ENCODE assay signal across 14 mouse cellular contexts in the genomic region with DNA sequence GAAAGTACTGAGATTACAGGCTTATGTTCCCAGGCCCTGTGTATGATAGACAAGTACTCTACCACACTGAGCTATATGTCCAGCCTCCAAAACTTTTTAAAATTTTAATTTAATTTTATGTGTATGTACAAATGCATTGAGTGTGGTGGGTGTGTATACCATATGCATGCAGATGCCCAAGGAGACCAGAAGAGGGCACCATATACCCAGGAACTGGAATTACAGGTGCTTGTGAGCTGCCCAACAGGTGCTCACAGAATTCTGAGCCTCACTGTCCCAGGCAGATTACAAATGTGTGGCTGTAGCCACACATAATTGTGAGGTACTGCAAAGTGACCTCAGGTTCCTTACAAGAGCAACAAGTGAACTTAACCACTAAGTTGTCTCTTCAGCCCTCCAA. TPM values are rescaled to one million over a fixed set of nuclear protein-coding genes. Genes with fewer than 3 reads are reported as not detected.
DNase-seq lines count a peak whose midpoint lies in the region; ATAC-seq and TF ChIP-seq lines count a peak whose summit lies in the region.
"Had no signal": no experiment of that assay in that cellular context is flagged by ENCODE, and none has a peak within 500 bp of the region (broad histone marks: within the 10 kb centered on the region; RNA-seq: fewer than 3 reads in every experiment).

No protein-coding gene starts in this region.

- no peak for DNase-seq in kidney, adult 2 months
- DNase-seq in kidney, postnatal 14 days: no peak
- DNase-seq in A20 (ENCODE audit: low read depth, low spot score) (peak; percentile 48), G1E (ENCODE audit: low spot score) (no peak)
- no peak for DNase-seq in adrenal gland, postnatal 25 days
- no peak for DNase-seq in spleen, postnatal 10 days (ENCODE audit: low spot score in 2 of 2)
- DNase-seq in adrenal gland, adult 8-10 months: no peak
- DNase-seq: cerebellum, postnatal 36 days had no signal

- no peak overlapping the region for H3K27ac ChIP-seq in kidney, adult 2 months (ENCODE audit: insufficient read depth, low read depth, low read length)
- H3K27ac ChIP-seq in cortical plate, adult 2 months (ENCODE audit: insufficient read depth, low read length): no peak overlapping the region
- H3K27ac ChIP-seq: forebrain, embryonic 12.5 days; hindbrain, embryonic 12.5 days had no signal

- no peak for TF ChIP-seq POLR2A in kidney, adult 2 months (IDR thresholded peaks at IDR 0.05; ENCODE audit: low read depth, low read length)
- TF ChIP-seq POLR2A in cortical plate, adult 2 months (IDR thresholded peaks at IDR 0.05; ENCODE audit: extremely low read depth, insufficient read depth, low read length): no peak

- peak; percentile 29 for TF ChIP-seq CTCF in kidney, adult 2 months (conservative IDR thresholded peaks at IDR 0.05; ENCODE audit: insufficient read depth, insufficient read length, low read depth, low read length)
- TF ChIP-seq CTCF in G1E (IDR thresholded peaks at IDR 0.05; ENCODE audit: low read depth, low read length): peak; percentile 33; the same call in 1 of the 2 replicates
- TF ChIP-seq CTCF in cortical plate, adult 2 months (IDR thresholded peaks at IDR 0.05; ENCODE audit: extremely low read depth, insufficient read depth, low read length): peak; percentile 35; the same call in 1 of the 2 replicates

- no peak overlapping the region for H3K4me3 ChIP-seq in kidney, adult 2 months (ENCODE audit: insufficient read depth, low read depth, low read length)
- no peak overlapping the region for H3K4me3 ChIP-seq in G1E (ENCODE audit: low read depth, low read length)
- H3K4me3 ChIP-seq in cortical plate, adult 2 months (ENCODE audit: insufficient read depth, low read length): no peak overlapping the region
- H3K4me3 ChIP-seq: forebrain, embryonic 12.5 days; hindbrain, embryonic 12.5 days had no signal

- peaks cover 3% of the 10 kb centered on the region for H3K36me3 ChIP-seq in kidney, adult 2 months (ENCODE audit: control insufficient read depth, insufficient read depth, low read length)
- H3K36me3 ChIP-seq in G1E (replicated peaks): peaks cover 99% of the 10 kb centered on the region

- no peaks in the 10 kb centered on the region for H3K4me1 ChIP-seq in kidney, adult 2 months (ENCODE audit: control insufficient read depth, insufficient read depth, low read length)
- no peaks in the 10 kb centered on the region for H3K4me1 ChIP-seq in G1E (ENCODE audit: insufficient read depth, low read depth, low read length)
- H3K4me1 ChIP-seq in cortical plate, adult 2 months (ENCODE audit: control insufficient read depth, insufficient read depth, low read length): no peaks in the 10 kb centered on the region
- H3K4me1 ChIP-seq: forebrain, embryonic 12.5 days; hindbrain, embryonic 12.5 days had no signal

- no peak for ATAC-seq in G1E (ENCODE audit: extremely low read depth, insufficient number of reproducible peaks, low FRiP score, poor library complexity, severe bottlenecking)

- no peaks in the 10 kb centered on the region for H3K9me3 ChIP-seq in G1E (replicated peaks)
- H3K9me3 ChIP-seq: forebrain, embryonic 12.5 days; hindbrain, embryonic 12.5 days had no signal

- no peaks in the 10 kb centered on the region for H3K27me3 ChIP-seq in kidney, adult 2 months (replicated peaks; ENCODE audit: control insufficient read depth, insufficient read depth, low read length)
- H3K27me3 ChIP-seq in G1E (ENCODE audit: insufficient read depth, low read length): no peaks in the 10 kb centered on the region
- H3K27me3 ChIP-seq: forebrain, embryonic 12.5 days; hindbrain, embryonic 12.5 days had no signal

RNA-seq across cellular contexts. Expression of a gene that starts 18.1 kb away (rescaled TPM):
- polyA plus RNA-seq in kidney, adult 2 months (2012; rRNA removed): 2.2 and 4.1 TPM in 2 replicates
- total RNA-seq in G1E (2014; fragmentation: Nextera tagmentation): not detected in 2 replicates
- total RNA-seq in G1E (2017): not detected in 2 replicates
- polyA plus RNA-seq in G1E (2012): not detected in 2 replicates
- polyA plus RNA-seq in cortical plate, adult 2 months (2012; rRNA removed): 11.5 and 12.3 TPM in 2 replicates
- 0.76 TPM in 1 of 2 replicates, not detected in the other for total RNA-seq in adrenal gland, postnatal 25 days (2021)
- total RNA-seq in adrenal gland, adult 8-10 months (2022): 1 to 10 TPM; 1.4 to 2.6 (median 2.1) TPM
- polyA plus RNA-seq: forebrain, embryonic 12.5 days; hindbrain, embryonic 12.5 days had no signal

RNA-seq across cellular contexts. Expression of a gene that starts 27.0 kb away (rescaled TPM):
- 76.4 and 81.0 TPM in 2 replicates for polyA plus RNA-seq in kidney, adult 2 months (2012; rRNA removed)
- total RNA-seq in G1E (2014; fragmentation: Nextera tagmentation): 109 and 134 TPM in 2 replicates
- total RNA-seq in G1E (2017): 171 and 175 TPM in 2 replicates
- polyA plus RNA-seq in G1E (2012): 257 and 335 TPM in 2 replicates
- polyA plus RNA-seq in cortical plate, adult 2 months (2012; rRNA removed): 94.0 and 101 TPM in 2 replicates
- 77.2 and 81.2 TPM in 2 replicates for total RNA-seq in adrenal gland, postnatal 25 days (2021)
- 10 to 100 TPM; 62.2 to 95.9 (median 82.0) TPM for total RNA-seq in adrenal gland, adult 8-10 months (2022)

RNA-seq across cellular contexts. Expression of a gene that starts 27.2 kb away (rescaled TPM):
- 0.88 and 1.5 TPM in 2 replicates for polyA plus RNA-seq in kidney, adult 2 months (2012; rRNA removed)
- 0.87 TPM in 1 of 2 replicates, not detected in the other for total RNA-seq in G1E (2014; fragmentation: Nextera tagmentation)
- total RNA-seq in G1E (2017): 0.23 and 0.87 TPM in 2 replicates
- polyA plus RNA-seq in G1E (2012): 0.09 TPM in 1 of 2 replicates, not detected in the other
- 3.0 and 3.6 TPM in 2 replicates for polyA plus RNA-seq in cortical plate, adult 2 months (2012; rRNA removed)
- 1.0 TPM in 1 of 2 replicates, not detected in the other for total RNA-seq in adrenal gland, postnatal 25 days (2021)
- total RNA-seq in adrenal gland, adult 8-10 months (2022): 1 to 10 TPM in 1 of 4 experiments, under 1 TPM in 3; 0.59 to 1.5 (median 0.70) TPM

RNA-seq across cellular contexts. Expression of a gene that starts 31.2 kb away (rescaled TPM):
- polyA plus RNA-seq in kidney, adult 2 months (2012; rRNA removed): not detected in 2 replicates
- total RNA-seq in G1E (2014; fragmentation: Nextera tagmentation) (not detected in 2 replicates), G1E (2017) (0.16 TPM in 1 of 2 replicates, not detected in the other)
- polyA plus RNA-seq in G1E (2012): not detected in 2 replicates
- 0.13 TPM in 2 replicates for polyA plus RNA-seq in cortical plate, adult 2 months (2012; rRNA removed)
- not detected in 2 replicates for total RNA-seq in adrenal gland, postnatal 25 days (2021)
- under 1 TPM in 2 of 4 experiments, not detected in 2; 0.19 to 0.22 TPM for total RNA-seq in adrenal gland, adult 8-10 months (2022)
- polyA plus RNA-seq: forebrain, embryonic 12.5 days; hindbrain, embryonic 12.5 days; large intestine, adult 2 months; limb, embryonic 14.5 days; neural tube, embryonic 14.5 days had no signal

RNA-seq across cellular contexts. Expression of a gene that starts 34.3 kb away (rescaled TPM):
- 4.9 and 5.1 TPM in 2 replicates for polyA plus RNA-seq in kidney, adult 2 months (2012; rRNA removed)
- total RNA-seq in G1E (2014; fragmentation: Nextera tagmentation): not detected in 2 replicates
- total RNA-seq in G1E (2017): 0.11 and 0.12 TPM in 2 replicates
- not detected in 2 replicates for polyA plus RNA-seq in G1E (2012)
- 7.6 and 8.2 TPM in 2 replicates for polyA plus RNA-seq in cortical plate, adult 2 months (2012; rRNA removed)
- total RNA-seq in adrenal gland, postnatal 25 days (2021): 20.0 and 22.7 TPM in 2 replicates
- 10 to 100 TPM; 12.9 to 22.5 (median 17.7) TPM for total RNA-seq in adrenal gland, adult 8-10 months (2022)
